Mouse (Mus musculus): ENCODE data around the gene Bzw2. TPM values are rescaled to one million over a fixed set of nuclear protein-coding genes. Genes with fewer than 3 reads are reported as not detected.

The Bzw2 gene
- total and polyA plus RNA-seq, 2 experiments from 2014 or later = 184 to 263 TPM

DNA sequence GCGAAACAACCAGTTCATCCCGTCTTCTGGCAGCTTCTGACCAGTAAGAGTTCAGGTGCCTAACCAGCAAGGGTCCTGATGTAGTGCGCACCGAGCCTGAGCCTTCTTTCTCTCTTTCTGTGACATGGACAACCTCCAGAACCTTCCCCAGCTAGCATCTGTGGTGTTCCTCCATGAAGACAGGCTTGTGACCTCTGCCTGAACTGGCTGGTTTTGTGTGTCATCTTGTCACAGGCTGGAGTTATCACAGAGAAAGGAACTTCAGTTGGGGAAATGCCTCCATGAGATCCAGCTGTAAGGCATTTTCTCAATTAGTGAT, 54.3 kb downstream of the Bzw2 start:
- peaks cover 26% of the 10 kb centered on the region for H3K36me3 ChIP-seq (ENCODE audit: insufficient read depth, low read length)
- no peak for TF ChIP-seq CTCF (IDR thresholded peaks at IDR 0.05; ENCODE audit: low read depth)
- H3K27ac ChIP-seq = no peak overlapping the region
- no peaks in the 10 kb centered on the region for H3K4me1 ChIP-seq (ENCODE audit: insufficient read depth, low read length)
- no peaks in the 10 kb centered on the region for H3K27me3 ChIP-seq (ENCODE audit: insufficient read depth, low read length)
- H3K9ac ChIP-seq (replicated peaks; ENCODE audit: low read length) = no peak overlapping the region
- no peak overlapping the region for H3K4me2 ChIP-seq (ENCODE audit: low read depth, low read length)
- no peak for ATAC-seq
- H3K9me3 ChIP-seq (ENCODE audit: low read length) = no peaks in the 10 kb centered on the region
- no peak overlapping the region for H3K4me3 ChIP-seq (ENCODE audit: low read length)
- 90% methylated on average over 4 of the region's 4 CpGs for WGBS
- DNase-seq (ENCODE audit: low spot score) = no peak

GRCm38 (mm10) chr12:36102733-36103591, 54.9 kb downstream of the Bzw2 start:
- Histone ChIP-seq H3K4me1 (ENCODE audit: insufficient read depth, low read length) (no peaks in the 10 kb centered on the region), H3K27ac (no peak overlapping the region), H3K9ac (replicated peaks; ENCODE audit: low read length) (no peak overlapping the region), H3K9me3 (ENCODE audit: low read length) (no peaks in the 10 kb centered on the region), H3K4me2 (ENCODE audit: low read depth, low read length) (no peak overlapping the region), H3K27me3 (ENCODE audit: insufficient read depth, low read length) (no peaks in the 10 kb centered on the region), H3K36me3 (ENCODE audit: insufficient read depth, low read length) (peaks cover 20% of the 10 kb centered on the region), H3K4me3 (ENCODE audit: low read length) (no peak overlapping the region)
- 76% methylated on average over 8 of the region's 8 CpGs for WGBS
- TF ChIP-seq CTCF (IDR thresholded peaks at IDR 0.05; ENCODE audit: low read depth) = no peak
- DNase-seq (ENCODE audit: low spot score) (peak; percentile 62), ATAC-seq (peak; percentile 55; the same call in 1 of the 2 replicates)

GRCm38 (mm10) chr12:36095371-36095880, 62.5 kb downstream of the Bzw2 start:
- WGBS = 61% methylated on average over 7 of the region's 7 CpGs
- ATAC-seq (no peak), DNase-seq (ENCODE audit: low spot score) (no peak)
- Histone ChIP-seq H3K27me3 (ENCODE audit: insufficient read depth, low read length) (no peaks in the 10 kb centered on the region), H3K9me3 (ENCODE audit: low read length) (no peaks in the 10 kb centered on the region), H3K4me3 (ENCODE audit: low read length) (no peak overlapping the region), H3K4me2 (ENCODE audit: low read depth, low read length) (no peak overlapping the region), H3K36me3 (ENCODE audit: insufficient read depth, low read length) (peaks cover 10% of the 10 kb centered on the region; the same call in 1 of the 2 replicates), H3K9ac (replicated peaks; ENCODE audit: low read length) (no peak overlapping the region), H3K27ac (no peak overlapping the region), H3K4me1 (ENCODE audit: insufficient read depth, low read length) (no peaks in the 10 kb centered on the region)
- no peak for TF ChIP-seq CTCF (IDR thresholded peaks at IDR 0.05; ENCODE audit: low read depth)

DNA sequence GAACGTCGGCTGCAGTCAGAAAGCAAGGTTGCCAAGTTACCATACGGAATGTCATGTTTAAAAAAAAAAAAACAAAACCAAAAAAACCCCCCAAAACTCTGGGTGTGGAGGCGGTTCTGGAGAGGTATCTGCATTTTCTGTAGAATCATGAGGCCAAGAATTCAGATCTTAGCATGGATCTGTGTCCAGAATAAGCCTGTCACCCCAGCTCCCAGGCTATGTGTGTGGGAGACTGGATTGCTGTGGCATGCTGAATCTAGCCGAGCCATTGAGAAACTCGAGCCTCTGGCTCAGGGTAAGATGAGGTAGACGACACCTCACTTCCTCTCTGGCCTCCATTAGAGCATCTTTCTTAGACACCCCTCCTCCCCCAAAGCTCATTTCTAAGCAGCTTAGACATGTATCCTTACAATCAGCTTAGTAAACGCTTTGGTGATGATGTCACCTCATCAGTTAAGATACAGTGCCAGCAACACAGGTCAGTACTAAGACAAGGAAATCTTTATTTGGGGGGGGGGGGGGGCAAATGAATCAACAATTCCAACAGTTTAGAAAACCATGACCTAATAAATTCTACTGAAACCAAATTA, 64.7 kb downstream of the Bzw2 start:
- TF ChIP-seq CTCF (IDR thresholded peaks at IDR 0.05; ENCODE audit: low read depth) = no peak
- no peak for DNase-seq (ENCODE audit: low spot score)
- H3K27me3 ChIP-seq (ENCODE audit: insufficient read depth, low read length) = no peaks in the 10 kb centered on the region
- no peak overlapping the region for H3K4me2 ChIP-seq (ENCODE audit: low read depth, low read length)
- H3K36me3 ChIP-seq (ENCODE audit: insufficient read depth, low read length) = peaks cover 10% of the 10 kb centered on the region; the same call in 1 of the 2 replicates
- no peaks in the 10 kb centered on the region for H3K4me1 ChIP-seq (ENCODE audit: insufficient read depth, low read length)
- no peak for ATAC-seq
- no peak overlapping the region for H3K9ac ChIP-seq (replicated peaks; ENCODE audit: low read length)
- WGBS = 60% methylated on average over 8 of the region's 8 CpGs
- H3K27ac ChIP-seq = no peak overlapping the region
- H3K9me3 ChIP-seq (ENCODE audit: low read length) = no peaks in the 10 kb centered on the region
- H3K4me3 ChIP-seq (ENCODE audit: low read length) = no peak overlapping the region

DNA sequence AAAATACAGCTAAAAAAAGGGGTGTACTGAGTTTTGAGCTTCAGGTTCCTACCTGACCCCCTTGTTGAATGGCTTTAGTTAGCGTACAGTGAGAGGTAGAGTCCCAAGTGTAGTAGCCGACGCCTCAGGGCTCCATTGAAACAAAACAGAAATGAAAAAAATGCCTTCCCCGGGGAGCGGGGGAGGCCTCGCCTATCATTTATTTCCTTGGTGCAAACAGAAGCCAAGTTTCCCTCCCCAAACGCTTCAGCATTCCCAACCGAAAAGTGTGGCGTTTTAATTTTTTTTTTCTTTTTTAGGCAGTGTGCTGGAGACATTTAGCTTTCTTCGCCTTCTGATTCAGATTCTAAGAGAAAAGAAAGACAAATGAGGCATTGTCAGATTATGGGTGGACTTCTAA, 65.9 kb downstream of the Bzw2 start:
- Histone ChIP-seq H3K27ac (no peak overlapping the region), H3K9ac (replicated peaks; ENCODE audit: low read length) (no peak overlapping the region), H3K36me3 (ENCODE audit: insufficient read depth, low read length) (peaks cover 10% of the 10 kb centered on the region; the same call in 1 of the 2 replicates), H3K4me2 (ENCODE audit: low read depth, low read length) (no peak overlapping the region), H3K4me1 (ENCODE audit: insufficient read depth, low read length) (no peaks in the 10 kb centered on the region), H3K4me3 (ENCODE audit: low read length) (no peak overlapping the region), H3K27me3 (ENCODE audit: insufficient read depth, low read length) (no peaks in the 10 kb centered on the region), H3K9me3 (ENCODE audit: low read length) (no peaks in the 10 kb centered on the region)
- no peak for TF ChIP-seq CTCF (IDR thresholded peaks at IDR 0.05; ENCODE audit: low read depth)
- no peak for ATAC-seq
- 88% methylated on average over 10 of the region's 10 CpGs for WGBS
- DNase-seq (ENCODE audit: low spot score) = no peak

- peak; percentile 25; the same call in 1 of the 2 replicates for ATAC-seq
- Histone ChIP-seq H3K9ac (replicated peaks; ENCODE audit: low read length) (no peak overlapping the region), H3K4me1 (ENCODE audit: insufficient read depth, low read length) (no peaks in the 10 kb centered on the region), H3K4me2 (ENCODE audit: low read depth, low read length) (no peak overlapping the region), H3K27me3 (ENCODE audit: insufficient read depth, low read length) (no peaks in the 10 kb centered on the region), H3K4me3 (ENCODE audit: low read length) (no peak overlapping the region), H3K36me3 (ENCODE audit: insufficient read depth, low read length) (peaks cover 10% of the 10 kb centered on the region; the same call in 1 of the 2 replicates), H3K27ac (no peak overlapping the region), H3K9me3 (ENCODE audit: low read length) (no peaks in the 10 kb centered on the region)
- 38% methylated on average over 6 of the region's 6 CpGs for WGBS
- TF ChIP-seq CTCF (IDR thresholded peaks at IDR 0.05; ENCODE audit: low read depth) = no peak
- peak; percentile 41 for DNase-seq (ENCODE audit: low spot score)
Observed at GRCm38 (mm10) chr12:36089221-36089620, 68.7 kb downstream of the Bzw2 start.

Measured in hindbrain, postnatal 0 days (tissue).